Mouse (Mus musculus): ENCODE data around the gene Uvssa. TPM values are rescaled to one million over a fixed set of nuclear protein-coding genes. Genes with fewer than 3 reads are reported as not detected.
A peak's percentile ranks its signal among the peaks of the same experiment; 100 is the strongest.

Gene Uvssa
- polyA plus RNA-seq, 1 experiment from 2014 or later = 9.0 TPM

DNA sequence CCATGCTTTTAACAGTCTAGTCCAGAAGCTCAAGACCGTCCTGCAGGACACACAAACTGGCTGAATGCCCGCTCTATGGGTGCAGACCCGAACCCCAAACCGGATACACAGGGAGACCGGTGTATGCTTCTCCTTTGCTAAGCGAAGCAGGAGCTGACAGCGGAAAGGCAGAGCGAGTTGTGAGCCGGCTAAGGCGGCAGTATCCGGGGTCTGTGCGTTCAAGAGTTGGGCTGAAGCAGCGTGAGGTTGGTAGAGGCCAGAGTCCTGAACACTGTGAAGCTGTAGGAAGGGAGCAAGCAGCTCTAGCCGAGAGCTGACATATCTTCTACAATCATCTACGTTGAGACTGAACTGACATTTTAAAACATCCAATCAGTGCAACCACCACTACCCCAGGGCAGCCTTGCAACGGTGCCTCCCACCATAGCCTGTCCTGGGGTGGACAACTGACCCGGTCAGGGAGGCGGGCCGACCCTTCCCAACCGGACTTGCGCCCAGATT lies 498 bp upstream of the Uvssa start:
- peak overlapping the region; percentile 82 for H3K4me2 ChIP-seq
- H3K36me3 ChIP-seq (replicated peaks) = peaks cover 18% of the 10 kb centered on the region
- peak overlapping the region; percentile 57 for H3K4me3 ChIP-seq (replicated peaks)
- H3K9ac ChIP-seq = peak overlapping the region; percentile 76
- peaks cover 18% of the 10 kb centered on the region for H3K4me1 ChIP-seq
- H3K27me3 ChIP-seq = no peaks in the 10 kb centered on the region
- 1% methylated on average over 21 of the region's 21 CpGs for WGBS
- H3K27ac ChIP-seq = peak overlapping the region; percentile 94
- ATAC-seq (ENCODE audit: low FRiP score) = peak; percentile 10
- H3K9me3 ChIP-seq = no peaks in the 10 kb centered on the region

DNA sequence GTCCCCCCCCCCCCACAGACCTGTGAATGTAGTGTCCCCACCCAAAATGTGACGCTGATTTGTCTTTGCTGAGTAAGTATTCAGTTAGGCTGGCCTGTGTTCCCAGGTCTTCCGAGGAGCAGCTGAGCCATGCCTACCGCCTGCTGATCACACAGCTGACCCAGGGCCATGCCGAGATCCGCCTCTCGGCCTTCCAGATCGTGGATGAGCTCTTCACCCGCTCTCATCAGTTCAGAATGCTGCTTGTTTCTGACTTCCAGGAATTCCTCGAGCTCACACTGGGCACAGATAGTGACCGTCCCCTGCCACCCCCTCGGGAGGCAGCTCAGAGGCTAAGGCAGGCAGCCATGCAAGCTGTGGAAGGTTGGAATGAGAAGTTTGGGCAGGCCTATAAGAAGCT lies 9.2 kb downstream of the Uvssa start:
- H3K4me2 ChIP-seq = no peak overlapping the region
- H3K27ac ChIP-seq = no peak overlapping the region
- WGBS = 85% methylated on average over 11 of the region's 11 CpGs
- H3K9me3 ChIP-seq = no peaks in the 10 kb centered on the region
- H3K4me3 ChIP-seq (replicated peaks) = no peak overlapping the region
- H3K4me1 ChIP-seq = no peaks in the 10 kb centered on the region
- ATAC-seq (ENCODE audit: low FRiP score) = no peak
- H3K36me3 ChIP-seq (replicated peaks) = peaks cover 15% of the 10 kb centered on the region
- no peaks in the 10 kb centered on the region for H3K27me3 ChIP-seq
- no peak overlapping the region for H3K9ac ChIP-seq

DNA sequence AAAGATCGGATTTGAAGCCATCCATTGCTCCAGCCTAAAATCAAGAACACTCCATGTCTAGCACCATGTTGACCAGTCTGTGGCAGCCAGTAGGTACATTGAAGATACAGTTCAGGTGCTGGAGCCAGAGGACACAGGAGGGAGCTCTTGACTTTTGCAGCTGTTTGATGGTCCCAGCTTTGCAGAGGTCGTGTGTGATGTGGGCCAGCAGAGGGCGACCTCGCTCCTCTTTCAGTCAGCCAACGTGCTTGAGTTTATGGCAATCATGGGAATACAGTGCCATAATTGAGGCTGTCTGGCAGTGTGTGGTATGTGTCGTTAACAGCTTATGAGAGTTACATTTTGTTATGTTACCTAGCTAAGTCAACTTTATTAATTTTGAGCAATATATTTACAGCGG lies 15.5 kb downstream of the Uvssa start:
- Histone ChIP-seq H3K4me2 (no peak overlapping the region), H3K9ac (no peak overlapping the region), H3K27me3 (peaks cover 5% of the 10 kb centered on the region; the same call in 1 of the 2 replicates), H3K4me3 (replicated peaks) (no peak overlapping the region), H3K4me1 (peaks cover 10% of the 10 kb centered on the region), H3K36me3 (replicated peaks) (peaks cover 10% of the 10 kb centered on the region), H3K9me3 (no peaks in the 10 kb centered on the region), H3K27ac (no peak overlapping the region)
- WGBS = 19% methylated on average over 7 of the region's 7 CpGs
- peak; percentile 71 for ATAC-seq (ENCODE audit: low FRiP score)

DNA sequence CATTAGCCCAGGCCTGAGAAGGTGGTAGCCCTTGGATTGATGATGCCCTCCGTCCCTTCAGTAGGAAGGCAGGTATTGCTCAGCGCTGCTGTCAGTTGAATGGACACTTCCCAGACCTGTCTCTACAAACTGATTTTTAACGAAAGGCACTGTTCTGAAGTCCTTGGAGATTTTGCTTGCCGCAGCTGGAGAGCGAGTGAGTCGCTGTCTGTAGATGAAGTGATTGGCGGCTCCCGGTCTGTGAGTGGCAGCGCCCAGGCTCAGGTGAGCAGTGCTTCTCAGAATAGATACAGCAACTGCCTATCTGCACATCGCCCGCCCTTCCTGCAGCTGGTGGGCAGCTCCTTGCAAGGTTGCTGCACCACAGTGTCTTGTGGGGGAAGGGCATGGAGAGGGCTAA lies 17.3 kb downstream of the Uvssa start:
- no peak overlapping the region for H3K27ac ChIP-seq
- H3K9ac ChIP-seq = no peak overlapping the region
- H3K27me3 ChIP-seq = peaks cover 5% of the 10 kb centered on the region; the same call in 1 of the 2 replicates
- ATAC-seq (ENCODE audit: low FRiP score) = no peak
- H3K4me2 ChIP-seq = no peak overlapping the region
- H3K36me3 ChIP-seq (replicated peaks) = peaks cover 10% of the 10 kb centered on the region
- peaks cover 11% of the 10 kb centered on the region for H3K4me1 ChIP-seq
- 86% methylated on average over 11 of the region's 11 CpGs for WGBS
- no peaks in the 10 kb centered on the region for H3K9me3 ChIP-seq
- no peak overlapping the region for H3K4me3 ChIP-seq (replicated peaks)

DNA sequence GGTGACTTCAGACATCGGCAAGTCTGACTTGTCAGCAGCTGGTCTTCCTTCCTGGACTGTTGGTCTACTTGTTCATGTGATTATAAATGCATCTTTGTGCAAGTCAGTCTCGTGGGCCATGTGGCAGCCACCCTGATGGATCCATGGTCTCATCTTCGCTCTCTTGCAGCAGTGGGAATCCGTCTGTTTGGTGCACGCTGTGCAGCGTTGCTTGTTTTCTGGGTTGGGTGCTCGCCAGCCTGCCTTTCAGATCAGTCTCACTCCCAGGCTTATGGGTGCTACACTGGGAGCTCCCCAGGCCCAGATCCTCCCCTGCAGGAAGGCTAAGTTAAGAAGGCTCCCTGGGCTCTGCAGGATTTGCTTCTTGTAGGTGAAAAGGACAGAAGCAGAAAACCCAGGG lies 18.5 kb downstream of the Uvssa start:
- WGBS = 79% methylated on average over 7 of the region's 7 CpGs
- Histone ChIP-seq H3K36me3 (replicated peaks) (peaks cover 7% of the 10 kb centered on the region), H3K4me3 (replicated peaks) (no peak overlapping the region), H3K4me1 (peaks cover 16% of the 10 kb centered on the region), H3K9ac (no peak overlapping the region), H3K27me3 (peaks cover 5% of the 10 kb centered on the region; the same call in 1 of the 2 replicates), H3K27ac (no peak overlapping the region), H3K9me3 (no peaks in the 10 kb centered on the region), H3K4me2 (no peak overlapping the region)
- ATAC-seq (ENCODE audit: low FRiP score) = no peak

DNA sequence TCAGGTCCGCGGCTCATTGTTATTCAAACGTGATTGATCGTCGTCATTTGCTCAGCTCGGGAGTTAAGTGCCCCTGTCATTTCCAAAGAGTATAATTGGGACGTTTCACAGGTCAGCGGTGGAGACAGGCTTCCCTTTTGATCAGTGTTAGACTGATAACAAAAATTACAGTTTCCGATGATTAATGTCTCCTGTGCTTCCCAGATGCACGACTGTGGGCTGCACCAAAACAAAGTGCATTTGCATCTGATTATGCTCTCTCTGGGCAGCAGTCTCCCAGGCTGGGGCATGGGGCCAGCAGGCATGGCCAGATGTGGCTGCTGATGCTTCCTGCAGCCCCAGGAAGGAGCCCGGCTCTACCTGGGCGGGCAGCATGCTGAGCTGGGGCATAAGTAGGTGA lies 22.5 kb downstream of the Uvssa start:
- Histone ChIP-seq H3K4me3 (replicated peaks) (no peak overlapping the region), H3K27me3 (no peaks in the 10 kb centered on the region), H3K36me3 (replicated peaks) (no peaks in the 10 kb centered on the region), H3K9ac (no peak overlapping the region), H3K9me3 (no peaks in the 10 kb centered on the region), H3K27ac (no peak overlapping the region), H3K4me1 (peaks cover 15% of the 10 kb centered on the region), H3K4me2 (no peak overlapping the region)
- ATAC-seq (ENCODE audit: low FRiP score) = peak; percentile 63; the same call in 1 of the 2 replicates
- 42% methylated on average over 12 of the region's 12 CpGs for WGBS

DNA sequence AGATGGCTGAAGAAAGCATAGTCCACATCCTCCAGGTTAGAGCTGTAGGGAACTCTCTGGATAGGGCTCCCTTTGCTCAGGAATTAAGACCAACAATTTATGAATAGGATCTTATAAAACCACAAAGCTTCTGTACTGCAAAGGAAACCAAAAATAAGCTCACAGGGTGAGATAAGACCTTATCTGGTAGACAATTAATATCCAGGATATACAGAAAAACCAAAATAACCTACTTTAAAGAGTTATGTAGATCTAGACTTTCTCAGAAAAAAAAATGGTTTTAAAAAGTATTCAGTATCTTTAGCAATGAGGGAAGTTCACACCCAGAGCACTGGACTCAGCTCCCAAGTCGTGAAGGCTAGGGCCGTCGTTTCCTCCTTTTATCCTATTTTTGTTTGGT lies 42.0 kb downstream of the Uvssa start:
- Histone ChIP-seq H3K27ac (no peak overlapping the region), H3K36me3 (replicated peaks) (no peaks in the 10 kb centered on the region), H3K4me3 (replicated peaks) (no peak overlapping the region), H3K9me3 (no peaks in the 10 kb centered on the region), H3K4me1 (no peaks in the 10 kb centered on the region), H3K9ac (no peak overlapping the region), H3K4me2 (no peak overlapping the region), H3K27me3 (peaks cover 7% of the 10 kb centered on the region)
- WGBS = 70% methylated on average over 3 of the region's 3 CpGs
- no peak for ATAC-seq (ENCODE audit: low FRiP score)

DNA sequence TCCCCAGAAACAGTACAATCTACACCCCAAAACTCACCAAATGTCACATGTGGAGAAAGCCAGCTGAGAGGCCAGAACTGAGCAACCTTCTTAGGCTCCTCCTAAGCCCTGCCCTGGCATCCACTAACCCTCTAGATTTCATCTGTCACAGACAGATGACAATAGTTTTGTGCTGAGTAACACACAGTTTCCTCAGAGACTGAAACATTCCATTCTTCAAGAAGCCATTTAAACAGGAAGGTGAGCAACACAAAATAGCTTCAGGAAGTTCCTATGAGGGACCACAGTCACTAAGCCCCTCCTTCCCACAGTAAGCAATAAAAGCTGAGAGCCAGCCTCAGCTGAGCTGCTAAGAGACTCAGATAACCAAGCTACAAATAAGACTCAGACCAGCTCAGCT lies 49.1 kb downstream of the Uvssa start:
- Histone ChIP-seq H3K9me3 (no peaks in the 10 kb centered on the region), H3K4me1 (peaks cover 20% of the 10 kb centered on the region), H3K27me3 (peaks cover 78% of the 10 kb centered on the region), H3K36me3 (replicated peaks) (no peaks in the 10 kb centered on the region), H3K27ac (no peak overlapping the region), H3K9ac (no peak overlapping the region), H3K4me3 (replicated peaks) (no peak overlapping the region), H3K4me2 (no peak overlapping the region)
- no peak for ATAC-seq (ENCODE audit: low FRiP score)

DNA sequence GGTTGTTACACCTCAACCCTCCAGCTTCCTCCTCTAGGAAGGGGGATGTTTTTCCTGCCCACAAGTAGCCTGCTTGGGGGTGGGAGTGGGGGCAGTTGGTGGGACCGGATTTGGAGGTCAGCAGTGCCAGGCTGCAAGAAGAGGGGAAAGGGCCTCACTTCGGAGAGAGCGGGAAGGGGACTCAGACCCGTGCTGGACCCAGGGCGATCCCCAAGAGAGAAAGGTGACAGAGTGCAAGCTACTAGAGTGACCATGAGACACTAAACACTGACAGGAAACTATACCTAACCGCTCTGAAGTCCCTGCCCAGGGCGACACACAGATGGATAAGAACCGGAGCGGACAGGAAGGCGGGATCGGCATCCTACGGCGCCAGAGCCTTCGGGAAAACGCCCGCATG lies 51.8 kb downstream of the Uvssa start:
- Histone ChIP-seq H3K4me1 (peaks cover 42% of the 10 kb centered on the region), H3K4me2 (no peak overlapping the region), H3K9ac (no peak overlapping the region), H3K9me3 (no peaks in the 10 kb centered on the region), H3K36me3 (replicated peaks) (no peaks in the 10 kb centered on the region), H3K4me3 (replicated peaks) (peak overlapping the region; percentile 23; the same call in 1 of the 2 replicates), H3K27me3 (peaks cover 99% of the 10 kb centered on the region), H3K27ac (no peak overlapping the region)
- WGBS = 2% methylated on average over 16 of the region's 16 CpGs
- no peak for ATAC-seq (ENCODE audit: low FRiP score)

DNA sequence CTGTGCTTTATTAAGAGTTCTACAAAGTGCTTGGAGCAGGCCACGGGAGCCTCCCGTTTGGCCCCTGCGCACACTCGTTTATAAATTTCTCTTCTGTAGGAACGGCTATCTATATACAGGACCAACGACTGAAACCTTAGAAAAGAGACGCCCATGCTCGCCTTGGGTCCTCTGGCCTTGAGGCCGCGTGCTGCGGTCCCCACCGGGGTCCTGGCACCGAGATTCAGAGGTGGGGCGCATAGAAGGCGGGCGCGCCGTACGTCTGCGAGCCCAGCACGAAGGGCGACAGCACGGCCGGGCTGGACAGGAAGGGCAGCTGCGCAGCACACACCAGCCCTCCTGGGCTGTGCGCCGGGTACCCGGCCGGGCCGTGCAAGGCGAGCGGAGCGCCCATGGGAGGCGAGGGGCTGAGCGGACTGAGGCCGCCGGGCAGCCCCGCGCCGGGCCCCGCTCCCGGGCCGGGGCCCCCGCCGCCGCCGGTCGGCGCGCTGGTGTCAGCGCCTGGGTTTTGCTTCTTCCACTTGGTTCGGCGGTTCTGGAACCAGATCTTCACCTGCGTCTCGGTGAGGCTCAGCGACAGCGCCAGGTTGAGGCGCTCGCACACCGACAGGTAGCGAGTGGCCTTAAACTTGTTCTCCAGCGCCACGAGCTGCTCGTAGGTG lies 52.3 kb downstream of the Uvssa start:
- Histone ChIP-seq H3K9me3 (no peaks in the 10 kb centered on the region), H3K4me1 (peaks cover 47% of the 10 kb centered on the region), H3K36me3 (replicated peaks) (no peaks in the 10 kb centered on the region), H3K27ac (no peak overlapping the region), H3K9ac (peak overlapping the region; percentile 12; the same call in 1 of the 2 replicates), H3K27me3 (peaks cover 100% of the 10 kb centered on the region), H3K4me3 (replicated peaks) (peak overlapping the region; percentile 23), H3K4me2 (peak overlapping the region; percentile 47)
- ATAC-seq (ENCODE audit: low FRiP score) = no peak
- under 1% methylated on average over 47 of the region's 64 CpGs for WGBS

DNA sequence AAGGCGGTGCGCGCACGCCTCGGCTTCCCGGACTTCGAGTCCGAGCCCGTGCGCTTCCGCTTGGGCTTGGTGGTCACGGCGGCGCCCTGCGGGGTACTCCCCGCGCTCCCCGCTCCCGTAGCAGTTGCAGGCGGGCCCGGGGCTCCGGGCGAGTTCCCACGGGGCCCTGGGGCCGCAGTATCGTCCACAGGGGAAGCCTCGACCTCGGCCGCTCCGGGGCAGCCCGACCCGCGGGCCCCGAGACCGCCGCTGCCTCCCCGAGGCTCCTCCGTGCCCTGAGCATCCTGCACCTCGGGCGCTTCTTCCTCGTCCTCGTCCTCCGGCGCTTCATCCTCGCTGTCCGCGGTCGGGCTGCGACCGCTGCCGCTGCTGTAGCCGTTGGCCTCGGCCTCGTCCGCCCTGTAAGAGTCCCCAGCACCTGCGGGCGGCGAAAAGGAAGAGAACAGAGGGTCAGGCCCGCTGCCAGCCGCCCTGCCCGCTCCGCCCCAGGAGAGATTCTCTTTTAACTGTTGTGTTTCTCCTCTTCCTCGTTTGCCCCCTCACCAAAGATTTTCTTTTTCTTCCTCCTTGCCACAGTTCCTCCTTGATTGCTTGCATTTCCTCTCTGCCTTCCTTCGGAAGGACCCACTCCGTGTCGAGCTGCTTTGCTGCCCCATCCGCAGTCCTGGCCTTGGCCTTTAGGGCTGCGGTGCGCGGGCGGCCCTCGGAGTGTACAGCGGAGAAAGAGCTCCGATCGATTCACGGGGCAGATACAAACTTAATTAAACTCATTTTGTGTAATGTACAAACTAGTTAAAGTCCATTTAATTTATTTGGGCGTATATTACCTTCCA lies 53.0 kb downstream of the Uvssa start:
- no peak for ATAC-seq (ENCODE audit: low FRiP score)
- WGBS = under 1% methylated on average over 77 of the region's 77 CpGs
- H3K27ac ChIP-seq = no peak overlapping the region
- peaks cover 47% of the 10 kb centered on the region for H3K4me1 ChIP-seq
- H3K4me2 ChIP-seq = peak overlapping the region; percentile 47
- H3K9me3 ChIP-seq = no peaks in the 10 kb centered on the region
- H3K36me3 ChIP-seq (replicated peaks) = no peaks in the 10 kb centered on the region
- H3K9ac ChIP-seq = peak overlapping the region; percentile 12; the same call in 1 of the 2 replicates
- peaks cover 100% of the 10 kb centered on the region for H3K27me3 ChIP-seq
- peak overlapping the region; percentile 23 for H3K4me3 ChIP-seq (replicated peaks)

DNA sequence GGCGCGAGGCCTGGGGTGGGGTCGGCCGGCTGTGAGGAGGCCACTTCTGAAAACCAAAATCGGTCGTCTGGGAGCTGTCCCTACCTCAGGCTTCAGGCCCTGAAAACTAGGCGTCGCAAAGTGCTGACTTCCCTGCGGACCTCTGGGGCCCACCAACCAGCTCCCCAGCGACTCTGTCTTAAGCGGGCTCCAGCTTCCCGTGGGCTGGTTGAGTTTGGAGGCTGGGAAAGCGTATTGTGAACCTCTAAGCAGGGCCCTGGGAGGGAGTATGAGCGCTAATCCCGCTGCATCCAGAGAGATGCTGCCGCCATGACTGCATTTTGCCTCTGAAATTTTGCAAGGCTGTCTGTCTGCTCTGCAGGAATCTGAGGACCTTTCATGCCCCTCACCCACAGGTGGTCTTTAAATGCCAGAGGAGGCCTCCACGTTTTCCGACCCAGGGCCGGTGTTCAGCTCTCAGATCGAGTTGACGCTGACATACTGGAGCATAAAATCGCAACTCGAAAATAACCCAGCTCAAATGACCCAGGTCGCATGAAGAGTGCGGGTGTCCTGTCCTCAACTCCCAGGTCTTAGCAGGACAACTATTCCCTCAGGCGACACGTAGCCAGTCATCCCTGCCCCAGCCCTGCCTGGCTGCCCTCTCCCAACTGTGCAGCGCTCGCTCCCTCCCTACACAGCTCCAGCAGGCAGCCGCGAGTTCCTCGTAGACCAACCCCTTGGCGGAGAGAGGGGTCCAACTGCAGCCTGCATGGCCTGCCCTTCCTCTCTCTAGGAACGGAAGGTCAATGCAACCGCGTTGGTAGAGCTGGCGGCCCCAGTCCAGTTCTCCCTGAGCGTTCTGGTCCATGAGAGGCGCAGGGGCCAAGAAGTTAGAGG lies 53.9 kb downstream of the Uvssa start:
- no peak overlapping the region for H3K9ac ChIP-seq
- WGBS = under 1% methylated on average over 39 of the region's 39 CpGs
- no peak overlapping the region for H3K27ac ChIP-seq
- no peaks in the 10 kb centered on the region for H3K9me3 ChIP-seq
- H3K27me3 ChIP-seq = peaks cover 100% of the 10 kb centered on the region
- ATAC-seq (ENCODE audit: low FRiP score) = no peak
- no peak overlapping the region for H3K4me3 ChIP-seq (replicated peaks)
- H3K4me2 ChIP-seq = no peak overlapping the region
- no peaks in the 10 kb centered on the region for H3K36me3 ChIP-seq (replicated peaks)
- H3K4me1 ChIP-seq = peaks cover 47% of the 10 kb centered on the region
